Mouse (Mus musculus) ES-E14 (cell line): ENCODE data around the gene Ntn1. TPM values are rescaled to one million over a fixed set of nuclear protein-coding genes. Genes with fewer than 3 reads are reported as not detected.

Experiments used
- DNase-seq: peaks from one replicate; pipeline ENCODE4 v3.0.0-alpha.2; 2013; ENCODE audit warnings: low read depth, low spot score
- H3K27ac ChIP-seq: 2 replicates; pipeline ENCODE4 v1.5.1; 2012; ENCODE audit warnings: low read depth, mild to moderate bottlenecking, low read length, moderate library complexity, mixed read lengths; ENCODE audit not compliant: poor library complexity, insufficient read depth, severe bottlenecking
- H3K36me3 ChIP-seq: 2 replicates; pipeline ENCODE4 v1.6.1; 2012; ENCODE audit warnings: mild to moderate bottlenecking, low read length, moderate library complexity, mixed read lengths; ENCODE audit not compliant: control insufficient read depth, poor library complexity, insufficient read depth, severe bottlenecking
- H3K4me1 ChIP-seq, 2 experiments: fragments of 150-350 bp in 1 of 2; sonication (generic) in 1 of 2; 2 replicates each; pipeline ENCODE4 v1.6.1; 2012; ENCODE audit warnings: low read length in 2 of 2, mild to moderate bottlenecking in 1 of 2, mixed read lengths in 1 of 2; ENCODE audit not compliant: control insufficient read depth in 2 of 2, insufficient read depth in 2 of 2, poor library complexity in 1 of 2
- H3K4me3 ChIP-seq, 2 experiments: fragments of 150-350 bp in 1 of 2; sonication (generic) in 1 of 2; 2 replicates each; pipeline ENCODE4 v1.5.1; 2012; ENCODE audit warnings: low read length in 2 of 2, low read depth in 1 of 2, mild to moderate bottlenecking in 1 of 2, mixed read lengths in 1 of 2; ENCODE audit not compliant: insufficient read depth in 1 of 2, poor library complexity in 1 of 2, severe bottlenecking in 1 of 2
- H3K9ac ChIP-seq: 2 replicates; pipeline ENCODE4 v1.6.1; 2012; ENCODE audit warnings: low read depth, mild to moderate bottlenecking, low read length, mixed read lengths; ENCODE audit not compliant: poor library complexity, insufficient read depth, severe bottlenecking
- H3K9me3 ChIP-seq: fragments of 150-350 bp; sonication (generic); 2 replicates; pipeline ENCODE4 v1.6.1; 2012; ENCODE audit warnings: low read depth, mild to moderate bottlenecking, low read length; ENCODE audit not compliant: control insufficient read depth, insufficient read depth
- CHD2 ChIP-seq: IDR thresholded peaks from 2 replicates; pipeline ENCODE4 v1.6.1; 2014; ENCODE audit warnings: mild to moderate bottlenecking, low read depth, low read length, inconsistent platforms
- HCFC1 ChIP-seq: IDR thresholded peaks from 2 replicates; pipeline ENCODE4 v1.6.1; 2012; ENCODE audit warnings: low read length, inconsistent platforms, borderline replicate concordance; ENCODE audit not compliant: insufficient read depth
- MAFK ChIP-seq: IDR thresholded peaks from 2 replicates; pipeline ENCODE4 v1.6.1; 2014; ENCODE audit warnings: mild to moderate bottlenecking, low read depth, low read length, inconsistent platforms; ENCODE audit not compliant: insufficient read depth
- ZC3H11A ChIP-seq: IDR thresholded peaks from 2 replicates; pipeline ENCODE4 v1.6.1; 2012; ENCODE audit warnings: low read depth, mild to moderate bottlenecking, inconsistent platforms, low read length, borderline replicate concordance
- ZNF384 ChIP-seq: IDR thresholded peaks from 2 replicates; pipeline ENCODE4 v1.6.1; 2012; ENCODE audit warnings: low read depth, low read length, inconsistent platforms
- in situ Hi-C, 2 experiments: fragments of 600-800 bp; cut with MboI; formaldehyde crosslinking; loops; one replicate each; pipeline ENCODE4 v1.15.1; 2025; ENCODE audit warnings: low sequenced_read_pairs in 2 of 2, inconsistent platforms in 1 of 2; ENCODE audit not compliant: unreplicated experiment in 2 of 2
- total RNA-seq: library from RNA; depleted of rRNA; stranded (reverse); fragments of 300-350 nt; gene quantifications from 2 replicates; pipeline ENCODE4 v1.2.3, GENCODE M21; 2012

Ntn1 gene
- total RNA-seq, 1 experiment: 22.6 TPM

DNA sequence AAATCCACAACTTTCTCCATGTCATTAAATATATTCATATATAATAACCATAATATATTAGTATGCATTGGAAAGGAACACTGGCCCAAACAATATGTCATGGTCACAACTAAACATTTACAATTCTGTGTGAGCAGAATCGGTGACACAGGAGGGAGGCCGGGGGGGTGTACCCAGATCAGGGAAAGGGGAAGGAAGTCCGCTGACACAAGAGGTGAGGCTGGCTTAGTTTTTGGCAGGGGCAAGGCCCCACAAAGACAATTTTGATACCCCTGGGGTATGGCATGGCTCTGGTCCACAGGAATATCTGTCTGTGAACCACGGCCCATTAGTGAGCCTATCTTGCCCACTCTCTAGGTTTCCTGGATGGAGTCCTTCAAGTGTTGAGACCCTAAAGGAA lies 191.1 kb downstream of the Ntn1 start:
- Histone ChIP-seq H3K9me3 (no peaks in the 10 kb centered on the region), H3K36me3 (peaks cover 14% of the 10 kb centered on the region; the same call in 1 of the 2 replicates), H3K27ac (no peak overlapping the region), H3K4me1 (peaks cover 0 to 8% of the 10 kb centered on the region in 2 experiments; a peak in 2 of 4 replicates), H3K4me3 (no peak overlapping the region), H3K9ac (no peak overlapping the region)
- TF ChIP-seq MAFK (no peak), ZNF384 (no peak), ZC3H11A (no peak), HCFC1 (no peak), CHD2 (no peak)
- in situ Hi-C loops: no loop called here
- no peak for DNase-seq

DNA sequence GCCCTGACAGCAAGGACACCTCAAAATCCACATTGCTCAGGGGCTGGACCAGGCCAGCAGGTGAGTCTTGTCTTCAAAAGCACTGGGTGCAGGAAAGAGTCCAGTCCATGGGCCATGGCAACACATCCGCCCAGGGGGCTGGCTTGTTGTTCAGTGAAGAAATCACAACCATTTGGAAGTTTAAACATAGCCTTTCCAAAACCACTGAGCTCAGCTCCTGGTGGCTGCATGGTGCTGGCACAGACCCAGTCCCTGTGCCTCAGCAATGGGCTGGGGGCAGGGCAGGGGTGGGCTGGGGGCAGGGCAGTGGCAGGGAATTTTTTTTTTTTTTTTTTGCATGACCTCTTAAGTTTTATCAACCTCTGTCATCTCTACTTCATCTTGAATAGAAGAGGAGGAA lies 192.0 kb downstream of the Ntn1 start:
- H3K36me3 ChIP-seq: peaks cover 14% of the 10 kb centered on the region; the same call in 1 of the 2 replicates
- no peaks in the 10 kb centered on the region for H3K9me3 ChIP-seq
- H3K27ac ChIP-seq: no peak overlapping the region
- no peak for TF ChIP-seq HCFC1
- TF ChIP-seq ZNF384: no peak
- TF ChIP-seq CHD2: no peak
- TF ChIP-seq MAFK: no peak
- no peak for TF ChIP-seq ZC3H11A
- in situ Hi-C loops: no loop called here
- peaks cover 0 to 8% of the 10 kb centered on the region in 2 experiments; a peak in 2 of 4 replicates for H3K4me1 ChIP-seq
- no peak for DNase-seq
- no peak overlapping the region for H3K9ac ChIP-seq
- H3K4me3 ChIP-seq: no peak overlapping the region

DNA sequence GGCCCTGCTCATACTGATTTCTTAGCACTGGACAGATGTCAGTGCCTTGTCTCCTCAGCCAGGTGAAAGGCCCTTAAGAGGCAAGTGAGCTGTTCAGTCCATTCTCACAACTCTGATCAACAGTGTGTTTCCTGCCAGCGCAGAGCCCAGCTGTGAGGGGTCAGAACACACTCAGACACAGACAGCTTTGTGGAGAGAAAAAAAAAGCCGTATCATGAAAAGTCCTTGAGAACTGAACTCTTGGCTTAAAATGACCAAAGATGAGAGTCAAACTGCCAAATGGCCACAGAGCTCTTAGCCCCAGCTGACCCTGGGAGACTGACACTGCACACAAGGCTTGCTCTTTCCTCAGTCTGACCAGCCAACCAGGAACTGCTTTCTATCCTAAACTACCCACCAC lies 192.6 kb downstream of the Ntn1 start:
- peaks cover 0 to 8% of the 10 kb centered on the region in 2 experiments; a peak in 2 of 4 replicates for H3K4me1 ChIP-seq

DNA sequence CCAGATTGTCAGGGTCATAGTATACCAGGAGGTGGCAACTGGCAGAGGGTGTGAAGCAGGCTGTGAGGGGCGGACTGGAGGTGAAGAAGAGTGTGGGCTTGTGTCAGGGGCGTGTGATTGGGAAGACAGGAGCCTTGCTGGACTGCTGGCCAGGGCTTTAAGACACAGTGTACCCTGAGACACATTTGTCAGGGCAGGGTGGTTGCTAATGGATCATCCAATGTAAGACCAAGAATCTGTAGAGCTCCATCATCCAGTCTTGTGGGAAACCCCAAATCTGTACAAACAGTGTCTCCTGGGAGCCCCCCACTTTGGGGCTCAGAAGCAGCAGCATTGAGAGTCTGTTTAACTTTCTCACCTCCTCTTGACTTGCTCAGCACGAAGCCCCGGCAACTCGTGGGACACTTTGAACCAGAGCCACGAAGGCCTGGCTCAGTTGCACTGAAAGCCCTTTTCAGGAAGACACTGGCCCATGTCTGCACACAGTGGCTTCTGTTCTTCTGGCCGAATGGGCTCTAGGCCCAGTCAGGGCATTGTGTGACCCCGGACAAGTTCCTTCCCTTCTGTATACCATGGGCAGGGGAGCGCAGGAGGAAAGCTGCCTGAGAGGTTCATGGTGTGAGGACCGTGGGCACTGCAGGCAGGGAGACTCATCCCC lies 194.9 kb downstream of the Ntn1 start:
- Histone ChIP-seq H3K27ac (no peak overlapping the region), H3K4me1 (no peaks in the 10 kb centered on the region), H3K36me3 (peaks cover 7% of the 10 kb centered on the region; the same call in 1 of the 2 replicates), H3K9me3 (no peaks in the 10 kb centered on the region), H3K4me3 (no peak overlapping the region), H3K9ac (no peak overlapping the region)
- no peak for TF ChIP-seq ZNF384
- TF ChIP-seq HCFC1: no peak
- no peak for TF ChIP-seq CHD2
- TF ChIP-seq ZC3H11A: no peak
- TF ChIP-seq MAFK: no peak
- DNase-seq: no peak
- in situ Hi-C loops: no loop called here

More for the DNA sequence above, 192.6 kb downstream of the Ntn1 start:
- Histone ChIP-seq H3K36me3 (peaks cover 14% of the 10 kb centered on the region; the same call in 1 of the 2 replicates), H3K9ac (no peak overlapping the region), H3K9me3 (no peaks in the 10 kb centered on the region), H3K4me3 (no peak overlapping the region), H3K27ac (no peak overlapping the region)
- DNase-seq: no peak
- in situ Hi-C loops: no loop called here
- TF ChIP-seq MAFK (no peak), ZNF384 (no peak), HCFC1 (no peak), ZC3H11A (no peak), CHD2 (no peak)
